Mouse (Mus musculus) cerebellum, adult 2 months (tissue): ENCODE results near the gene Ube2b.

Experiments
- CTCF ChIP-seq: fragments of 200-500 bp; IDR thresholded peaks from 2 replicates; pipeline ENCODE4 v1.5.1; 2011; ENCODE audit warnings: low read depth, mild to moderate bottlenecking, control low read depth, low read length, moderate library complexity, borderline replicate concordance; ENCODE audit not compliant: insufficient read depth
- POLR2A ChIP-seq: fragments of 200-500 bp; IDR thresholded peaks from 2 replicates; pipeline ENCODE4 v1.6.1; 2011; ENCODE audit warnings: low read length, control low read depth, borderline replicate concordance; ENCODE audit not compliant: insufficient read depth

GRCm38 (mm10) chr11:52043224-52043623 is 42.7 kb upstream of the Ube2b start:
- TF ChIP-seq POLR2A (no peak), CTCF (peak; percentile 31; the same call in 1 of the 2 replicates)
